Mouse (Mus musculus) liver, embryonic 12.5 days (tissue): ENCODE measurements at regions not wholly inside any gene's neighbourhood (a gene's known extent, or its start where the extent isn't known, plus 50 kb on each side); places are given as distances from the start of the nearest gene placed in this dataset.

Experiments
- ATAC-seq: fragments of 200-750 bp; cut with Nextera tagmentation; 2 replicates; pipeline ENCODE4 v1.8.0; 2017; ENCODE audit warnings: moderate number of reproducible peaks, mild to moderate bottlenecking, moderate library complexity
- H3K27ac ChIP-seq: fragments of 300-500 bp; sonication (generic); 2 replicates; pipeline ENCODE4 v1.5.1; 2016; ENCODE audit warnings: mild to moderate bottlenecking
- H3K27me3 ChIP-seq: fragments of 300-500 bp; sonication (generic); replicated peaks from 2 replicates; pipeline ENCODE4 v1.6.1; 2016; ENCODE audit warnings: mild to moderate bottlenecking, moderate library complexity
- H3K36me3 ChIP-seq: fragments of 300-500 bp; sonication (generic); 2 replicates; pipeline ENCODE4 v1.6.1; 2016; ENCODE audit warnings: mild to moderate bottlenecking, moderate library complexity
- H3K4me1 ChIP-seq: fragments of 300-500 bp; sonication (generic); 2 replicates; pipeline ENCODE4 v1.6.1; 2016
- H3K4me2 ChIP-seq: fragments of 300-500 bp; sonication (generic); 2 replicates; pipeline ENCODE4 v1.6.1; 2016; ENCODE audit warnings: mild to moderate bottlenecking, moderate library complexity
- H3K4me3 ChIP-seq: fragments of 300-500 bp; sonication (generic); 2 replicates; pipeline ENCODE4 v1.5.1; 2016; ENCODE audit warnings: mild to moderate bottlenecking, moderate library complexity
- H3K9ac ChIP-seq: fragments of 300-500 bp; sonication (generic); 2 replicates; pipeline ENCODE4 v1.6.1; 2016; ENCODE audit warnings: mild to moderate bottlenecking, moderate library complexity
- H3K9me3 ChIP-seq: fragments of 300-500 bp; sonication (generic); replicated peaks from 2 replicates; pipeline ENCODE4 v1.6.1; 2016; ENCODE audit warnings: mild to moderate bottlenecking, moderate library complexity
- WGBS: fragments of 180-500 bp; shearing (Covaris S2); methylation state at CpG from one replicate; pipeline ENCODE4 v1.1.7; 2016; ENCODE audit not compliant: insufficient replicate concordance; 5-methylcytosine and 5-hydroxymethylcytosine counted together

- no peak overlapping the region for H3K9ac ChIP-seq
- ATAC-seq, result no peak
- no peak overlapping the region for H3K4me2 ChIP-seq
- 56% methylated on average over 3 of the region's 3 CpGs for WGBS
- no peaks in the 10 kb centered on the region for H3K4me1 ChIP-seq
- H3K36me3 ChIP-seq, result no peaks in the 10 kb centered on the region
- H3K4me3 ChIP-seq, result no peak overlapping the region
- H3K27ac ChIP-seq, result no peak overlapping the region
- no peaks in the 10 kb centered on the region for H3K27me3 ChIP-seq
- H3K9me3 ChIP-seq, result no peaks in the 10 kb centered on the region
These were observed 206.8 kb upstream of the Itga1 start for GRCm38 (mm10) chr13:115308586-115308985.

- Histone ChIP-seq H3K27ac (no peak overlapping the region), H3K4me3 (no peak overlapping the region), H3K36me3 (no peaks in the 10 kb centered on the region), H3K9me3 (no peaks in the 10 kb centered on the region), H3K9ac (no peak overlapping the region), H3K27me3 (no peaks in the 10 kb centered on the region), H3K4me2 (no peak overlapping the region), H3K4me1 (no peaks in the 10 kb centered on the region)
- ATAC-seq, result no peak
- WGBS, result 41% methylated on average over 3 of the region's 3 CpGs
These were observed 185.6 kb upstream of the Itga1 start for GRCm38 (mm10) chr13:115287371-115287770.

GRCm38 (mm10) chr13:115266164-115266563, 164.4 kb upstream of the Itga1 start:
- Histone ChIP-seq H3K27ac (no peak overlapping the region), H3K4me1 (no peaks in the 10 kb centered on the region), H3K4me3 (no peak overlapping the region), H3K36me3 (no peaks in the 10 kb centered on the region), H3K9me3 (no peaks in the 10 kb centered on the region), H3K9ac (no peak overlapping the region), H3K4me2 (no peak overlapping the region), H3K27me3 (no peaks in the 10 kb centered on the region)
- ATAC-seq, result no peak
- WGBS, result 66% methylated on average over 6 of the region's 6 CpGs

- no peaks in the 10 kb centered on the region for H3K36me3 ChIP-seq
These were observed 155.6 kb upstream of the Itga1 start for GRCm38 (mm10) chr13:115257345-115257744.

GRCm38 (mm10) chr13:115252541-115252940, 150.8 kb upstream of the Itga1 start:
- WGBS, result 40% methylated on average over 3 of the region's 3 CpGs
- no peaks in the 10 kb centered on the region for H3K9me3 ChIP-seq
- no peaks in the 10 kb centered on the region for H3K27me3 ChIP-seq
- no peak overlapping the region for H3K4me3 ChIP-seq
- H3K36me3 ChIP-seq, result no peaks in the 10 kb centered on the region
- H3K4me1 ChIP-seq, result no peaks in the 10 kb centered on the region
- H3K27ac ChIP-seq, result no peak overlapping the region
- no peak for ATAC-seq
- no peak overlapping the region for H3K4me2 ChIP-seq
- no peak overlapping the region for H3K9ac ChIP-seq

More at GRCm38 (mm10) chr13:115257345-115257744, 155.6 kb upstream of the Itga1 start:
- WGBS, result 58% methylated on average over 2 of the region's 2 CpGs
- no peak overlapping the region for H3K9ac ChIP-seq
- no peak overlapping the region for H3K4me2 ChIP-seq
- no peak for ATAC-seq
- H3K9me3 ChIP-seq, result no peaks in the 10 kb centered on the region
- H3K4me3 ChIP-seq, result no peak overlapping the region
- H3K4me1 ChIP-seq, result no peaks in the 10 kb centered on the region
- H3K27me3 ChIP-seq, result no peaks in the 10 kb centered on the region
- no peak overlapping the region for H3K27ac ChIP-seq

- WGBS, result 69% methylated on average over 4 of the region's 4 CpGs
- no peaks in the 10 kb centered on the region for H3K4me1 ChIP-seq
- no peaks in the 10 kb centered on the region for H3K27me3 ChIP-seq
- H3K27ac ChIP-seq, result no peak overlapping the region
- no peaks in the 10 kb centered on the region for H3K9me3 ChIP-seq
- H3K4me2 ChIP-seq, result no peak overlapping the region
- H3K36me3 ChIP-seq, result no peaks in the 10 kb centered on the region
- no peak for ATAC-seq
- no peak overlapping the region for H3K4me3 ChIP-seq
- H3K9ac ChIP-seq, result no peak overlapping the region
These were observed 130.2 kb upstream of the Itga1 start for GRCm38 (mm10) chr13:115231981-115232380.

- no peak for ATAC-seq
- WGBS, result 26% methylated on average over 13 of the region's 13 CpGs
These were observed 128.7 kb upstream of the Itga1 start for GRCm38 (mm10) chr13:115230494-115230893.

GRCm38 (mm10) chr13:115226824-115227223, 125.1 kb upstream of the Itga1 start:
- 61% methylated on average over 6 of the region's 6 CpGs for WGBS

More at GRCm38 (mm10) chr13:115230494-115230893, 128.7 kb upstream of the Itga1 start:
- Histone ChIP-seq H3K4me1 (no peaks in the 10 kb centered on the region), H3K9ac (no peak overlapping the region), H3K9me3 (no peaks in the 10 kb centered on the region), H3K27ac (no peak overlapping the region), H3K27me3 (no peaks in the 10 kb centered on the region), H3K4me3 (no peak overlapping the region), H3K36me3 (no peaks in the 10 kb centered on the region), H3K4me2 (no peak overlapping the region)

GRCm38 (mm10) chr13:115219701-115220100, 117.9 kb upstream of the Itga1 start:
- no peak for ATAC-seq
- Histone ChIP-seq H3K4me1 (no peaks in the 10 kb centered on the region), H3K27me3 (no peaks in the 10 kb centered on the region), H3K9ac (no peak overlapping the region), H3K4me2 (no peak overlapping the region), H3K9me3 (no peaks in the 10 kb centered on the region), H3K4me3 (no peak overlapping the region), H3K36me3 (no peaks in the 10 kb centered on the region), H3K27ac (no peak overlapping the region)
- WGBS, result 32% methylated on average over 2 of the region's 2 CpGs

More at GRCm38 (mm10) chr13:115226824-115227223, 125.1 kb upstream of the Itga1 start:
- H3K27ac ChIP-seq, result no peak overlapping the region
- H3K4me3 ChIP-seq, result no peak overlapping the region
- H3K9me3 ChIP-seq, result no peaks in the 10 kb centered on the region
- H3K4me2 ChIP-seq, result no peak overlapping the region
- no peaks in the 10 kb centered on the region for H3K4me1 ChIP-seq
- ATAC-seq, result no peak
- no peaks in the 10 kb centered on the region for H3K27me3 ChIP-seq
- H3K36me3 ChIP-seq, result no peaks in the 10 kb centered on the region
- H3K9ac ChIP-seq, result no peak overlapping the region

GRCm38 (mm10) chr13:115211285-115211684, 109.5 kb upstream of the Itga1 start:
- ATAC-seq, result no peak
- no peak overlapping the region for H3K4me2 ChIP-seq
- no peak overlapping the region for H3K27ac ChIP-seq
- no peaks in the 10 kb centered on the region for H3K36me3 ChIP-seq
- 73% methylated on average over 3 of the region's 3 CpGs for WGBS
- H3K27me3 ChIP-seq, result no peaks in the 10 kb centered on the region
- H3K9ac ChIP-seq, result no peak overlapping the region
- no peak overlapping the region for H3K4me3 ChIP-seq
- no peaks in the 10 kb centered on the region for H3K9me3 ChIP-seq
- no peaks in the 10 kb centered on the region for H3K4me1 ChIP-seq

GRCm38 (mm10) chr13:115210643-115211208, 109.0 kb upstream of the Itga1 start:
- H3K27ac ChIP-seq, result no peak overlapping the region
- no peaks in the 10 kb centered on the region for H3K36me3 ChIP-seq
- no peaks in the 10 kb centered on the region for H3K9me3 ChIP-seq
- H3K27me3 ChIP-seq, result no peaks in the 10 kb centered on the region
- 63% methylated on average over 10 of the region's 10 CpGs for WGBS
- ATAC-seq, result no peak
- H3K4me2 ChIP-seq, result no peak overlapping the region
- H3K4me3 ChIP-seq, result no peak overlapping the region
- H3K9ac ChIP-seq, result no peak overlapping the region
- H3K4me1 ChIP-seq, result no peaks in the 10 kb centered on the region

GRCm38 (mm10) chr13:115209402-115210192, 107.8 kb upstream of the Itga1 start:
- no peak for ATAC-seq
- no peak overlapping the region for H3K9ac ChIP-seq

More at GRCm38 (mm10) chr13:115209402-115210192, 107.8 kb upstream of the Itga1 start:
- H3K4me2 ChIP-seq, result no peak overlapping the region
- H3K4me3 ChIP-seq, result no peak overlapping the region
- 67% methylated on average over 3 of the region's 3 CpGs for WGBS
- H3K36me3 ChIP-seq, result no peaks in the 10 kb centered on the region
- no peak overlapping the region for H3K27ac ChIP-seq
- no peaks in the 10 kb centered on the region for H3K27me3 ChIP-seq
- no peaks in the 10 kb centered on the region for H3K9me3 ChIP-seq
- no peaks in the 10 kb centered on the region for H3K4me1 ChIP-seq
